Mouse (Mus musculus): ENCODE measurements around the gene Trip10. TPM values are rescaled to one million over a fixed set of nuclear protein-coding genes. Genes with fewer than 3 reads are reported as not detected.

The Trip10 gene
- polyA plus RNA-seq, 1 experiment from 2014 or later, result 10.1 TPM

- Histone ChIP-seq H3K9me3 (ENCODE audit: control insufficient read depth, low read length) (no peaks in the 10 kb centered on the region), H3K36me3 (ENCODE audit: control insufficient read depth, insufficient read depth, low read length) (no peaks in the 10 kb centered on the region), H3K9ac (ENCODE audit: low read depth, low read length) (no peak overlapping the region), H3K4me1 (ENCODE audit: control insufficient read depth, insufficient read depth, low read depth, low read length) (no peaks in the 10 kb centered on the region), H3K4me2 (ENCODE audit: low read length) (no peak overlapping the region), H3K27ac (ENCODE audit: low read depth, low read length) (no peak overlapping the region), H3K4me3 (ENCODE audit: low read length) (no peak overlapping the region), H3K27me3 (replicated peaks; ENCODE audit: control insufficient read depth, insufficient read depth, low read length) (no peaks in the 10 kb centered on the region)
- no peak for ATAC-seq
- WGBS, result 90% methylated on average over 2 of the region's 2 CpGs
Measured at GRCm38 (mm10) chr17:57292302-57292701, 43.0 kb downstream of the Trip10 start.

GRCm38 (mm10) chr17:57292968-57293367, 43.7 kb downstream of the Trip10 start:
- H3K4me3 ChIP-seq (ENCODE audit: low read length), result no peak overlapping the region
- H3K9me3 ChIP-seq (ENCODE audit: control insufficient read depth, low read length), result no peaks in the 10 kb centered on the region
- no peak for ATAC-seq
- H3K4me2 ChIP-seq (ENCODE audit: low read length), result no peak overlapping the region
- H3K9ac ChIP-seq (ENCODE audit: low read depth, low read length), result no peak overlapping the region
- 92% methylated on average over 9 of the region's 9 CpGs for WGBS
- no peak overlapping the region for H3K27ac ChIP-seq (ENCODE audit: low read depth, low read length)
- H3K36me3 ChIP-seq (ENCODE audit: control insufficient read depth, insufficient read depth, low read length), result no peaks in the 10 kb centered on the region
- no peaks in the 10 kb centered on the region for H3K27me3 ChIP-seq (replicated peaks; ENCODE audit: control insufficient read depth, insufficient read depth, low read length)
- H3K4me1 ChIP-seq (ENCODE audit: control insufficient read depth, insufficient read depth, low read depth, low read length), result no peaks in the 10 kb centered on the region

DNA sequence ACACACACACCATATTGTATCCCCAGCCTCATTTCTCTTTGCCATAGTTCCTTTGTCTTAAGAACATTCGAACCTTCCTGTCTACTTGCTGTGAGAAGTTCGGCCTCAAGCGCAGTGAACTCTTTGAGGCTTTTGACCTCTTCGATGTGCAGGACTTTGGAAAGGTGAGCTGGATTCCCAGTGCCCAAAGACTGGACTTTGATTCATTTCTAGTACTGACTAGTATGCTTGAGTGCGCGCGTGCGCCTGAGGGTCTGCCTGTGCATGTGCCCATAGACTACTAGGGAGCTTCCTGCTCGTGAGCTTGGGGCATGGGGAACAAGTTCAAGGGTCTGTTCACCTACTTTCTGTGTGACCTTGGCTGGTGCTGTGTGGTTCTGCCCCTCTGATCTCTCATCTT, 46.7 kb downstream of the Trip10 start:
- H3K4me2 ChIP-seq (ENCODE audit: low read length), result no peak overlapping the region
- no peak overlapping the region for H3K9ac ChIP-seq (ENCODE audit: low read depth, low read length)
- ATAC-seq, result no peak
- no peaks in the 10 kb centered on the region for H3K4me1 ChIP-seq (ENCODE audit: control insufficient read depth, insufficient read depth, low read depth, low read length)
- H3K27ac ChIP-seq (ENCODE audit: low read depth, low read length), result no peak overlapping the region
- H3K27me3 ChIP-seq (replicated peaks; ENCODE audit: control insufficient read depth, insufficient read depth, low read length), result no peaks in the 10 kb centered on the region
- no peak overlapping the region for H3K4me3 ChIP-seq (ENCODE audit: low read length)
- no peaks in the 10 kb centered on the region for H3K9me3 ChIP-seq (ENCODE audit: control insufficient read depth, low read length)
- WGBS, result 92% methylated on average over 9 of the region's 9 CpGs
- H3K36me3 ChIP-seq (ENCODE audit: control insufficient read depth, insufficient read depth, low read length), result no peaks in the 10 kb centered on the region

- WGBS, result 87% methylated on average over 12 of the region's 12 CpGs
- H3K4me1 ChIP-seq (ENCODE audit: control insufficient read depth, insufficient read depth, low read depth, low read length), result no peaks in the 10 kb centered on the region
- no peak overlapping the region for H3K4me2 ChIP-seq (ENCODE audit: low read length)
- H3K27ac ChIP-seq (ENCODE audit: low read depth, low read length), result no peak overlapping the region
- H3K27me3 ChIP-seq (replicated peaks; ENCODE audit: control insufficient read depth, insufficient read depth, low read length), result no peaks in the 10 kb centered on the region
- no peaks in the 10 kb centered on the region for H3K9me3 ChIP-seq (ENCODE audit: control insufficient read depth, low read length)
- no peak for ATAC-seq
- no peaks in the 10 kb centered on the region for H3K36me3 ChIP-seq (ENCODE audit: control insufficient read depth, insufficient read depth, low read length)
- no peak overlapping the region for H3K9ac ChIP-seq (ENCODE audit: low read depth, low read length)
- no peak overlapping the region for H3K4me3 ChIP-seq (ENCODE audit: low read length)
Measured at GRCm38 (mm10) chr17:57297040-57297439, 47.8 kb downstream of the Trip10 start.

- 74% methylated on average over 4 of the region's 4 CpGs for WGBS
- no peak overlapping the region for H3K4me3 ChIP-seq (ENCODE audit: low read length)
- H3K36me3 ChIP-seq (ENCODE audit: control insufficient read depth, insufficient read depth, low read length), result no peaks in the 10 kb centered on the region
- H3K4me2 ChIP-seq (ENCODE audit: low read length), result no peak overlapping the region
- H3K9me3 ChIP-seq (ENCODE audit: control insufficient read depth, low read length), result no peaks in the 10 kb centered on the region
- H3K9ac ChIP-seq (ENCODE audit: low read depth, low read length), result no peak overlapping the region
- H3K4me1 ChIP-seq (ENCODE audit: control insufficient read depth, insufficient read depth, low read depth, low read length), result no peaks in the 10 kb centered on the region
- H3K27ac ChIP-seq (ENCODE audit: low read depth, low read length), result no peak overlapping the region
- H3K27me3 ChIP-seq (replicated peaks; ENCODE audit: control insufficient read depth, insufficient read depth, low read length), result no peaks in the 10 kb centered on the region
- ATAC-seq, result no peak
Measured at GRCm38 (mm10) chr17:57305593-57305992, 56.3 kb downstream of the Trip10 start.

DNA sequence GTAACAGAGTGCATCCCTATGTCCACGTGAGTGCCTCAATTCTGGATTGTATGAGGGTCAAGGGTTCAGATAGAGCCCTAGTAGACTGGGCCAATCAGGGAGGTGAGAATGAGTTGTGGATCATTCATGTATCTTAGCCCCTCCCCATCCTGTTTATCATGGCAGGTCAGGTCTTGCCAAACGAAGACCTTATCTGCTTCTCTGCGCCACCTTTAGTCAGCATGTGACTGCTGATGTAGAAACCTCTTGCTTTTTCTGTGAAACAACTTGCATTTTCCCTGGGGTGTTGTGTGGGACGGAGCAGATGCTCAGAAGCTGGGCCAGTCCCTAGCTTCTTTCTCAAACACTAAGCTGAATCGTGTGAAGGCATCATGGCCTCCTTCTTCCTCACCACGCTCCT, 57.8 kb downstream of the Trip10 start:
- no peak for ATAC-seq
- no peak overlapping the region for H3K4me2 ChIP-seq (ENCODE audit: low read length)
- 80% methylated on average over 6 of the region's 6 CpGs for WGBS
- H3K27ac ChIP-seq (ENCODE audit: low read depth, low read length), result no peak overlapping the region
- H3K36me3 ChIP-seq (ENCODE audit: control insufficient read depth, insufficient read depth, low read length), result no peaks in the 10 kb centered on the region
- H3K27me3 ChIP-seq (replicated peaks; ENCODE audit: control insufficient read depth, insufficient read depth, low read length), result no peaks in the 10 kb centered on the region
- H3K4me1 ChIP-seq (ENCODE audit: control insufficient read depth, insufficient read depth, low read depth, low read length), result no peaks in the 10 kb centered on the region
- H3K9ac ChIP-seq (ENCODE audit: low read depth, low read length), result no peak overlapping the region
- no peak overlapping the region for H3K4me3 ChIP-seq (ENCODE audit: low read length)
- H3K9me3 ChIP-seq (ENCODE audit: control insufficient read depth, low read length), result no peaks in the 10 kb centered on the region

DNA sequence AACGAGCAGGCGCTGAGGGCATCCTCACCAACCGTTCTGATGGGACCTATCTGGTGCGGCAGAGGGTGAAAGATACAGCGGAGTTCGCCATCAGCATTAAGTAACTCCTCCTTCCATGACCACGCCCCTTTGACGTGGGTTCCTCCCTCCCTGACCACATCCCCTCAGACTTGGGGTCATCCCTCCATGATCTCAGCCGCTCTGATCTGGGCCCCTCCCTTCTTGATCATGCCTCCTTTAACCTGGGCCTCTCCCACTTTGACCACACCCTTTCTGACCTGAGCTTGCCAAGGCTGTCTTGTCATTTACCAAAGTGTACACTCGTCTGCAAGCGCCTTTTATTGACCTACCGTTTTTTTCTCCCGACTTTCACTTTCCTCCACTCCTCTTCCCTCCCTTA, 62.5 kb downstream of the Trip10 start:
- no peak overlapping the region for H3K9ac ChIP-seq (ENCODE audit: low read depth, low read length)
- no peak overlapping the region for H3K27ac ChIP-seq (ENCODE audit: low read depth, low read length)
- no peaks in the 10 kb centered on the region for H3K4me1 ChIP-seq (ENCODE audit: control insufficient read depth, insufficient read depth, low read depth, low read length)
- no peaks in the 10 kb centered on the region for H3K9me3 ChIP-seq (ENCODE audit: control insufficient read depth, low read length)
- H3K4me2 ChIP-seq (ENCODE audit: low read length), result no peak overlapping the region
- WGBS, result 39% methylated on average over 13 of the region's 13 CpGs
- no peaks in the 10 kb centered on the region for H3K27me3 ChIP-seq (replicated peaks; ENCODE audit: control insufficient read depth, insufficient read depth, low read length)
- no peak for ATAC-seq
- no peaks in the 10 kb centered on the region for H3K36me3 ChIP-seq (ENCODE audit: control insufficient read depth, insufficient read depth, low read length)
- no peak overlapping the region for H3K4me3 ChIP-seq (ENCODE audit: low read length)

Small RNA genes within 50 kb of the gene (microRNA-seq; reads per million reads assigned to microRNA genes)
- gene Mir6978, result not detected

Other genes starting within 250 kb of the Trip10 start
- 0.64 TPM in 1 of 2 replicates, not detected in the other for gene Pspn, start 249.4 kb upstream of the Trip10 start, polyA plus RNA-seq (2015; fragmentation: Nextera tagmentation; extraction: Ambion mirVana)
- gene Gtf2f1, start 238.2 kb upstream of the Trip10 start, polyA plus RNA-seq (2015; fragmentation: Nextera tagmentation; extraction: Ambion mirVana), result 60.2 and 68.0 TPM in 2 replicates
- gene Gm17949, start 238.0 kb upstream of the Trip10 start, polyA plus RNA-seq (2015; fragmentation: Nextera tagmentation; extraction: Ambion mirVana), result 0.31 and 0.51 TPM in 2 replicates
- 14.4 and 20.1 TPM in 2 replicates for gene Khsrp, start 217.9 kb upstream of the Trip10 start, polyA plus RNA-seq (2015; fragmentation: Nextera tagmentation; extraction: Ambion mirVana)
- gene Slc25a41, start 207.8 kb upstream of the Trip10 start, polyA plus RNA-seq (2015; fragmentation: Nextera tagmentation; extraction: Ambion mirVana), result not detected in 2 replicates
- 5.1 and 6.3 TPM in 2 replicates for gene Crb3, start 190.3 kb upstream of the Trip10 start, polyA plus RNA-seq (2015; fragmentation: Nextera tagmentation; extraction: Ambion mirVana)
- gene Slc25a23, start 189.6 kb upstream of the Trip10 start, polyA plus RNA-seq (2015; fragmentation: Nextera tagmentation; extraction: Ambion mirVana), result 43.2 and 44.7 TPM in 2 replicates
- gene Dennd1c, start 170.9 kb upstream of the Trip10 start, polyA plus RNA-seq (2015; fragmentation: Nextera tagmentation; extraction: Ambion mirVana), result 3.8 and 4.7 TPM in 2 replicates
- gene Tubb4a, start 161.7 kb upstream of the Trip10 start, polyA plus RNA-seq (2015; fragmentation: Nextera tagmentation; extraction: Ambion mirVana), result 362 and 407 TPM in 2 replicates
- 8.7 and 9.3 TPM in 2 replicates for gene Tnfsf9, start 144.1 kb upstream of the Trip10 start, polyA plus RNA-seq (2015; fragmentation: Nextera tagmentation; extraction: Ambion mirVana)
- 1.9 and 2.1 TPM in 2 replicates for gene Cd70, start 99.7 kb upstream of the Trip10 start, polyA plus RNA-seq (2015; fragmentation: Nextera tagmentation; extraction: Ambion mirVana)
- not detected in 2 replicates for gene Tnfsf14, start 55.3 kb upstream of the Trip10 start, polyA plus RNA-seq (2015; fragmentation: Nextera tagmentation; extraction: Ambion mirVana)
- gene C3, start 21.3 kb upstream of the Trip10 start, polyA plus RNA-seq (2015; fragmentation: Nextera tagmentation; extraction: Ambion mirVana), result 2.1 TPM in 2 replicates
- 22.8 and 24.2 TPM in 2 replicates for gene Gpr108, start 1.0 kb upstream of the Trip10 start, polyA plus RNA-seq (2015; fragmentation: Nextera tagmentation; extraction: Ambion mirVana)
- 1.4 and 1.7 TPM in 2 replicates for gene Vav1, start 29.6 kb downstream of the Trip10 start, polyA plus RNA-seq (2015; fragmentation: Nextera tagmentation; extraction: Ambion mirVana)
- gene Adgre1, start 109.2 kb downstream of the Trip10 start, polyA plus RNA-seq (2015; fragmentation: Nextera tagmentation; extraction: Ambion mirVana), result 3.5 and 5.1 TPM in 2 replicates